Comparison of ENCODE assay signal across 8 mouse cellular contexts in the genomic region with DNA sequence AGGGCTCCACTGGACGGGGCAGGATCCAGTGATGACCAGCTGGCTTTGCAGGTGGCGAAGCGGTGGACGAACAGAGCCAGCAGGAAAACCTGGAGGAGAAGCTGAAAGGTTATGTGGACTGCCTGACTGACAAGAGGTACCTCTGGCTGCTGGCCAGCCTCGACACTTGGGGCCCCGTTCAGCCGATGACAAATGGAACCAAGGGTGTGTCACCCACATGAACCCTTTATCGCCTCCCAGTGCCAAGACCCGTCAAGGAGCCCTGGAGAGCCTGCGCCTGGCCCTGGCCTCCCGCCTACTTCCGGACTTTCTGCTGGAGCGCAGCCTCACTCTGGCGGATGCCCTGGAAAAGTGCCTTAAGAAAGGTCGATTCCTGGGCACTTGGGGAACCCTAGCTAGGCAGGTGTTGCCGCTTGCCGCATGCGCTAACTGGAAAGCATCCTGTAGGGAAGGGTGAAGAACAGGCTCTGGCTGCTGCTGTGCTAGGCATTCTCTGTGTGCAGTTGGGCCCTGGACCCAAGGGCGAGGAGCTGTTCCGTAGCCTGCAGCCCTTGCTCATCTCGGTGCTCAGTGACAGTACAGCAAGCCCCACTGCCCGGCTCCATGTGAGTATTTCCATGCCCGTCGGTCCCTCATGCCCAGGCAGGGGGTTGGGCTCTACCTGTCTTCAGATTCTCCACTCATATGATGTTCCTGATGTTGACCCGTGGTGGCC. TPM values are rescaled to one million over a fixed set of nuclear protein-coding genes. Genes with fewer than 3 reads are reported as not detected.
DNase-seq lines count a peak whose midpoint lies in the region; ATAC-seq and TF ChIP-seq lines count a peak whose summit lies in the region.
"Had no signal": no experiment of that assay in that cellular context is flagged by ENCODE, and none has a peak within 500 bp of the region (broad histone marks: within the 10 kb centered on the region; RNA-seq: fewer than 3 reads in every experiment).

No protein-coding gene starts in this region.

- 0 out of 2 replicates have a peak, but pooled peaks have one; percentile 32 for ATAC-seq in G1E (ENCODE audit: extremely low read depth, insufficient number of reproducible peaks, low FRiP score, poor library complexity, severe bottlenecking)
- peak; percentile 42 for ATAC-seq in intestine, postnatal 0 days
- ATAC-seq in hindbrain, embryonic 11.5 days (ENCODE audit: low FRiP score): no peak

- H3K4me1 ChIP-seq in G1E (ENCODE audit: insufficient read depth, low read depth, low read length): peaks cover 73% of the 10 kb centered on the region
- H3K4me1 ChIP-seq in intestine, postnatal 0 days (replicated peaks; ENCODE audit: control insufficient read depth, insufficient read depth, low read length): peaks cover 4% of the 10 kb centered on the region; the same call in 1 of the 2 replicates
- H3K4me1 ChIP-seq in hindbrain, embryonic 11.5 days (replicated peaks; ENCODE audit: control insufficient read depth, insufficient read depth, low read length): peaks cover 5% of the 10 kb centered on the region; the same call in 1 of the 2 replicates

- peak overlapping the region; percentile 80 for H3K4me3 ChIP-seq in G1E (ENCODE audit: low read depth, low read length)
- H3K4me3 ChIP-seq in intestine, postnatal 0 days (ENCODE audit: low read depth, low read length): peak overlapping the region; percentile 26
- H3K4me3 ChIP-seq in hindbrain, embryonic 11.5 days (ENCODE audit: low read depth, low read length): no peak overlapping the region
- H3K4me3 ChIP-seq: myocyte had no signal

- 49% methylated on average over 25 of the region's 25 CpGs for WGBS in intestine, postnatal 0 days
- WGBS in hindbrain, embryonic 11.5 days: 93% methylated on average over 25 of the region's 25 CpGs

- H3K9me3 ChIP-seq in G1E (replicated peaks): no peaks in the 10 kb centered on the region
- no peaks in the 10 kb centered on the region for H3K9me3 ChIP-seq in intestine, postnatal 0 days (ENCODE audit: control insufficient read depth)
- no peaks in the 10 kb centered on the region for H3K9me3 ChIP-seq in hindbrain, embryonic 11.5 days (ENCODE audit: control insufficient read depth, low read length)

- H3K9ac ChIP-seq in intestine, postnatal 0 days (ENCODE audit: low read depth, low read length): peak overlapping the region; percentile 26; the same call in 1 of the 2 replicates
- H3K9ac ChIP-seq in hindbrain, embryonic 11.5 days (ENCODE audit: low read depth, low read length): no peak overlapping the region

- H3K27me3 ChIP-seq in G1E (ENCODE audit: insufficient read depth, low read length): no peaks in the 10 kb centered on the region; the same call in 1 of the 2 replicates
- H3K27me3 ChIP-seq in intestine, postnatal 0 days (replicated peaks; ENCODE audit: control insufficient read depth, insufficient read depth, low read length): no peaks in the 10 kb centered on the region
- H3K27me3 ChIP-seq in hindbrain, embryonic 11.5 days (ENCODE audit: control insufficient read depth, insufficient read depth, low read length): no peaks in the 10 kb centered on the region

- peak overlapping the region; percentile 95 for H3K27ac ChIP-seq in intestine, postnatal 0 days (ENCODE audit: low read depth, low read length)
- no peak overlapping the region for H3K27ac ChIP-seq in hindbrain, embryonic 11.5 days (ENCODE audit: low read depth, low read length)

- TF ChIP-seq CTCF in G1E (IDR thresholded peaks at IDR 0.05; ENCODE audit: low read depth, low read length): no peak
- TF ChIP-seq CTCF in intestine, postnatal 0 days (IDR thresholded peaks at IDR 0.05; ENCODE audit: low read depth): peak; percentile 54

- H3K36me3 ChIP-seq in G1E (replicated peaks): peaks cover 74% of the 10 kb centered on the region
- H3K36me3 ChIP-seq in intestine, postnatal 0 days (ENCODE audit: control insufficient read depth, insufficient read depth): peaks cover 37% of the 10 kb centered on the region
- H3K36me3 ChIP-seq in hindbrain, embryonic 11.5 days (ENCODE audit: control insufficient read depth, insufficient read depth, low read length): 0 out of 2 replicates have a peak, but pooled peaks cover 2% of the 10 kb centered on the region

- peak overlapping the region; percentile 60 for H3K4me2 ChIP-seq in intestine, postnatal 0 days (replicated peaks; ENCODE audit: low read depth)
- H3K4me2 ChIP-seq in hindbrain, embryonic 11.5 days (replicated peaks; ENCODE audit: low read depth, low read length): no peak overlapping the region

- peak; percentile 82 for DNase-seq in G1E (ENCODE audit: low spot score)
- peak; percentile 76 for DNase-seq in c-Kit-positive CD71-positive TER-119-positive erythroid progenitor cells, embryonic 14.5 days (ENCODE audit: low spot score)
- DNase-seq in lung, postnatal 14 days: peak; percentile 72
- no peak for DNase-seq in retina, embryonic 14.5 days (ENCODE audit: low spot score)
- DNase-seq in hindbrain, embryonic 11.5 days (ENCODE audit: low spot score): no peak
- DNase-seq in thymus, postnatal 10 days (ENCODE audit: low spot score in 2 of 2): no peak

RNA-seq across cellular contexts. Expression of gene Ifrd2, which starts 2.8 kb away (rescaled TPM):
- total RNA-seq in G1E (2014; fragmentation: Nextera tagmentation) (178 and 183 TPM in 2 replicates), G1E (2017) (76.0 and 76.7 TPM in 2 replicates)
- 153 and 156 TPM in 2 replicates for polyA plus RNA-seq in G1E (2012)
- 36.9 and 38.9 TPM in 2 replicates for polyA plus RNA-seq in intestine, postnatal 0 days (2015; fragmentation: Nextera tagmentation; extraction: Ambion mirVana)
- 26.9 and 27.7 TPM in 2 replicates for polyA plus RNA-seq in hindbrain, embryonic 11.5 days (2014; fragmentation: Nextera tagmentation; extraction: Ambion mirVana)

RNA-seq across cellular contexts. Expression of gene Hyal3, which starts 9.6 kb away (rescaled TPM):
- total RNA-seq in G1E (2014; fragmentation: Nextera tagmentation) (4.6 and 7.7 TPM in 2 replicates), G1E (2017) (1.1 and 1.4 TPM in 2 replicates)
- polyA plus RNA-seq in G1E (2012): 0.29 and 0.53 TPM in 2 replicates
- 0.31 and 0.50 TPM in 2 replicates for polyA plus RNA-seq in intestine, postnatal 0 days (2015; fragmentation: Nextera tagmentation; extraction: Ambion mirVana)
- 0.18 and 0.39 TPM in 2 replicates for polyA plus RNA-seq in hindbrain, embryonic 11.5 days (2014; fragmentation: Nextera tagmentation; extraction: Ambion mirVana)

RNA-seq across cellular contexts. Expression of gene Naa80, which starts 11.5 kb away (rescaled TPM):
- total RNA-seq in G1E (2014; fragmentation: Nextera tagmentation) (17.1 and 17.4 TPM in 2 replicates), G1E (2017) (13.1 and 14.6 TPM in 2 replicates)
- 53.5 and 53.8 TPM in 2 replicates for polyA plus RNA-seq in G1E (2012)
- polyA plus RNA-seq in intestine, postnatal 0 days (2015; fragmentation: Nextera tagmentation; extraction: Ambion mirVana): 20.4 and 21.4 TPM in 2 replicates
- 10.5 and 11.3 TPM in 2 replicates for polyA plus RNA-seq in hindbrain, embryonic 11.5 days (2014; fragmentation: Nextera tagmentation; extraction: Ambion mirVana)

RNA-seq across cellular contexts. Expression of gene Hyal1, which starts 13.5 kb away (rescaled TPM):
- 6.6 and 7.3 TPM in 2 replicates for total RNA-seq in G1E (2014; fragmentation: Nextera tagmentation)
- total RNA-seq in G1E (2017): 1.9 and 2.3 TPM in 2 replicates
- polyA plus RNA-seq in G1E (2012): 1.4 and 2.2 TPM in 2 replicates
- 2.4 and 2.8 TPM in 2 replicates for polyA plus RNA-seq in intestine, postnatal 0 days (2015; fragmentation: Nextera tagmentation; extraction: Ambion mirVana)
- polyA plus RNA-seq in hindbrain, embryonic 11.5 days (2014; fragmentation: Nextera tagmentation; extraction: Ambion mirVana): 3.6 and 4.4 TPM in 2 replicates

RNA-seq across cellular contexts. Expression of gene Sema3b, which starts 18.8 kb away (rescaled TPM):
- total RNA-seq in G1E (2014; fragmentation: Nextera tagmentation) (not detected in 2 replicates), G1E (2017) (0.27 TPM in 1 of 2 replicates, not detected in the other)
- polyA plus RNA-seq in G1E (2012): not detected in 2 replicates
- polyA plus RNA-seq in intestine, postnatal 0 days (2015; fragmentation: Nextera tagmentation; extraction: Ambion mirVana): 37.1 and 37.3 TPM in 2 replicates
- 1.4 and 1.6 TPM in 2 replicates for polyA plus RNA-seq in hindbrain, embryonic 11.5 days (2014; fragmentation: Nextera tagmentation; extraction: Ambion mirVana)

Comparison
In these comparisons a context has a peak if more than half of its experiments do, and no peak if none do; other contexts are left out.
1. DNase-seq: peak in G1E (single experiment), c-Kit-positive CD71-positive TER-119-positive erythroid progenitor cells, embryonic 14.5 days (single experiment) and lung, postnatal 14 days (single experiment); none in retina, embryonic 14.5 days (single experiment), hindbrain, embryonic 11.5 days (single experiment) and thymus, postnatal 10 days (0 of 2).